Mouse (Mus musculus) neural tube, embryonic 10.5 days (tissue): Measurements from ENCODE around the gene Qtrt2.

Experiments used
- DNase-seq: peaks from one replicate; pipeline ENCODE4 v3.0.0-alpha.2; 2017; ENCODE audit warnings: low spot score; ENCODE audit errors: extremely low spot score

The Qtrt2 gene

GRCm38 (mm10) chr16:43926341-43926859 is at the start of gene Qtrt2:
Qtrt2 (minus strand) TSS chr16:43926809.
- DNase-seq = no peak

GRCm38 (mm10) chr16:43973606-43974220 is 47.1 kb upstream of the Qtrt2 start:
- no peak for DNase-seq

GRCm38 (mm10) chr16:43973147-43973546 is 46.5 kb upstream of the Qtrt2 start:
- DNase-seq = no peak

GRCm38 (mm10) chr16:43972391-43972790 is 45.8 kb upstream of the Qtrt2 start:
- no peak for DNase-seq

GRCm38 (mm10) chr16:43971741-43972140 is 45.1 kb upstream of the Qtrt2 start:
- DNase-seq = no peak

- no peak for DNase-seq
Measured at GRCm38 (mm10) chr16:43971189-43971588, 44.6 kb upstream of the Qtrt2 start.

GRCm38 (mm10) chr16:43970426-43970825 is 43.8 kb upstream of the Qtrt2 start:
- DNase-seq = no peak

GRCm38 (mm10) chr16:43965781-43966389 is 39.3 kb upstream of the Qtrt2 start:
- no peak for DNase-seq

GRCm38 (mm10) chr16:43963780-43964179 is 37.2 kb upstream of the Qtrt2 start:
- DNase-seq = no peak

- DNase-seq = no peak
Measured at GRCm38 (mm10) chr16:43963291-43963690, 36.7 kb upstream of the Qtrt2 start.

- DNase-seq = no peak
Measured at GRCm38 (mm10) chr16:43958038-43958437, 31.4 kb upstream of the Qtrt2 start.

GRCm38 (mm10) chr16:43954913-43955312 is 28.3 kb upstream of the Qtrt2 start:
- no peak for DNase-seq

GRCm38 (mm10) chr16:43951591-43951990 is 25.0 kb upstream of the Qtrt2 start:
- no peak for DNase-seq

GRCm38 (mm10) chr16:43945869-43946268 is 19.3 kb upstream of the Qtrt2 start:
- no peak for DNase-seq

GRCm38 (mm10) chr16:43945351-43945750 is 18.7 kb upstream of the Qtrt2 start:
- DNase-seq = no peak

- no peak for DNase-seq
Measured at GRCm38 (mm10) chr16:43940846-43941245, 14.2 kb upstream of the Qtrt2 start.

- DNase-seq = no peak
Measured at GRCm38 (mm10) chr16:43935892-43936291, 9.3 kb upstream of the Qtrt2 start.

- no peak for DNase-seq
Measured at GRCm38 (mm10) chr16:43935367-43935766, 8.8 kb upstream of the Qtrt2 start.

GRCm38 (mm10) chr16:43934856-43935255 is 8.2 kb upstream of the Qtrt2 start:
- DNase-seq = no peak

- no peak for DNase-seq
Measured at GRCm38 (mm10) chr16:43933041-43933440, 6.4 kb upstream of the Qtrt2 start.

GRCm38 (mm10) chr16:43932319-43932718 is 5.7 kb upstream of the Qtrt2 start:
- DNase-seq = no peak

- DNase-seq = no peak
Measured at GRCm38 (mm10) chr16:43931502-43931901, 4.9 kb upstream of the Qtrt2 start.

GRCm38 (mm10) chr16:43930577-43930976 is 4.0 kb upstream of the Qtrt2 start:
- DNase-seq = no peak
